20 mouse cellular contexts compared by ENCODE assay signal in genomic region chr5:114028111-114028510, GRCm38 (mm10). TPM values are rescaled to one million over a fixed set of nuclear protein-coding genes. Genes with fewer than 3 reads are reported as not detected.
A peak's percentile ranks its signal among the peaks of the same experiment; 100 is the strongest.
DNase-seq lines count a peak whose midpoint lies in the region; ATAC-seq and TF ChIP-seq lines count a peak whose summit lies in the region.
"Had no signal": no experiment of that assay in that cellular context is flagged by ENCODE, and none has a peak within 500 bp of the region (broad histone marks: within the 10 kb centered on the region; RNA-seq: fewer than 3 reads in every experiment).

No protein-coding gene starts in this region.

- no peaks in the 10 kb centered on the region for H3K27me3 ChIP-seq in kidney, adult 2 months (replicated peaks; ENCODE audit: control insufficient read depth, insufficient read depth, low read length)
- H3K27me3 ChIP-seq in kidney, embryonic 16.5 days (ENCODE audit: insufficient read depth, low read length) = no peaks in the 10 kb centered on the region
- H3K27me3 ChIP-seq in cerebellum, adult 2 months (ENCODE audit: control insufficient read depth, insufficient read depth, low read length) = no peaks in the 10 kb centered on the region
- H3K27me3 ChIP-seq: embryonic facial prominence, embryonic 15.5 days; forebrain, embryonic 12.5 days; hindbrain, embryonic 15.5 days; limb, embryonic 15.5 days; midbrain, embryonic 13.5 days had no signal

- 56% methylated on average over 12 of the region's 12 CpGs for WGBS in kidney, adult 2 months
- 90% methylated on average over 12 of the region's 12 CpGs for WGBS in kidney, embryonic 16.5 days
- WGBS in cerebellum, adult 2 months = 18% methylated on average over 12 of the region's 12 CpGs

- no peak overlapping the region for H3K4me2 ChIP-seq in kidney, embryonic 16.5 days (replicated peaks; ENCODE audit: low read depth, low read length)
- H3K4me2 ChIP-seq: embryonic facial prominence, embryonic 15.5 days; forebrain, embryonic 12.5 days; hindbrain, embryonic 15.5 days; limb, embryonic 15.5 days; midbrain, embryonic 13.5 days had no signal

- H3K27ac ChIP-seq in kidney, adult 2 months (ENCODE audit: insufficient read depth, low read depth, low read length) = no peak overlapping the region
- H3K27ac ChIP-seq in kidney, embryonic 16.5 days (ENCODE audit: low read length) = no peak overlapping the region
- H3K27ac ChIP-seq in cerebellum, adult 2 months (ENCODE audit: insufficient read depth, low read length) = peak overlapping the region; percentile 8; the same call in 1 of the 2 replicates
- H3K27ac ChIP-seq: embryonic facial prominence, embryonic 15.5 days; forebrain, embryonic 12.5 days; heart, embryonic 10.5 days; hindbrain, embryonic 15.5 days; limb, embryonic 15.5 days; midbrain, embryonic 13.5 days had no signal

- TF ChIP-seq CTCF in kidney, adult 2 months (conservative IDR thresholded peaks at IDR 0.05; ENCODE audit: insufficient read depth, insufficient read length, low read depth, low read length) = peak; percentile 37
- TF ChIP-seq CTCF in cerebellum, adult 2 months (IDR thresholded peaks at IDR 0.05; ENCODE audit: borderline replicate concordance, insufficient read depth, low read depth, low read length) = no peak

- ATAC-seq in kidney, embryonic 16.5 days (ENCODE audit: low FRiP score, low TSS enrichment) = no peak
- ATAC-seq: intestine, embryonic 16.5 days; midbrain, embryonic 13.5 days had no signal

- DNase-seq in kidney, adult 2 months = peak; percentile 96
- DNase-seq in cerebellum, adult 2 months = peak; percentile 81 to 82
- peak; percentile 62 for DNase-seq in cerebellum, postnatal 14 days
- DNase-seq in kidney, postnatal 25 days = peak; percentile 89 to 95
- no peak for DNase-seq in embryo, embryonic 10 days (ENCODE audit: low spot score)
- DNase-seq in ovary, postnatal 36 days (ENCODE audit: low spot score) = no peak
- DNase-seq: embryo, embryonic 11 days; gastrocnemius, postnatal 14 days; heart, postnatal 14 days; thymus, postnatal 25 days had no signal

- no peaks in the 10 kb centered on the region for H3K36me3 ChIP-seq in kidney, adult 2 months (ENCODE audit: control insufficient read depth, insufficient read depth, low read length)
- no peaks in the 10 kb centered on the region for H3K36me3 ChIP-seq in kidney, embryonic 16.5 days (ENCODE audit: insufficient read depth, low read length)
- H3K36me3 ChIP-seq: embryonic facial prominence, embryonic 15.5 days; heart, embryonic 10.5 days; limb, embryonic 15.5 days had no signal

- no peaks in the 10 kb centered on the region for H3K9me3 ChIP-seq in kidney, embryonic 16.5 days (ENCODE audit: low read length)
- H3K9me3 ChIP-seq: embryonic facial prominence, embryonic 15.5 days; forebrain, embryonic 12.5 days; heart, embryonic 10.5 days; hindbrain, embryonic 15.5 days; limb, embryonic 15.5 days; midbrain, embryonic 13.5 days had no signal

- peak; percentile 6 for TF ChIP-seq POLR2A in kidney, adult 2 months (IDR thresholded peaks at IDR 0.05; ENCODE audit: low read depth, low read length)
- TF ChIP-seq POLR2A in cerebellum, adult 2 months (IDR thresholded peaks at IDR 0.05; ENCODE audit: borderline replicate concordance, insufficient read depth, low read length) = no peak

- H3K4me1 ChIP-seq in kidney, adult 2 months (ENCODE audit: control insufficient read depth, insufficient read depth, low read length) = peaks cover 11% of the 10 kb centered on the region; the same call in 1 of the 2 replicates
- H3K4me1 ChIP-seq in kidney, embryonic 16.5 days (ENCODE audit: insufficient read depth, low read length) = 0 out of 2 replicates have a peak, but pooled peaks cover 5% of the 10 kb centered on the region
- H3K4me1 ChIP-seq in cerebellum, adult 2 months (ENCODE audit: control insufficient read depth, insufficient read depth, low read length) = peaks cover 19% of the 10 kb centered on the region
- H3K4me1 ChIP-seq: embryonic facial prominence, embryonic 15.5 days; limb, embryonic 15.5 days had no signal

- no peak overlapping the region for H3K4me3 ChIP-seq in kidney, adult 2 months (ENCODE audit: insufficient read depth, low read depth, low read length)
- no peak overlapping the region for H3K4me3 ChIP-seq in kidney, embryonic 16.5 days (ENCODE audit: low read length)
- H3K4me3 ChIP-seq in cerebellum, adult 2 months (replicated peaks; ENCODE audit: insufficient read depth, low read depth, low read length) = no peak overlapping the region
- H3K4me3 ChIP-seq: embryonic facial prominence, embryonic 15.5 days; forebrain, embryonic 12.5 days; heart, embryonic 10.5 days; hindbrain, embryonic 15.5 days; limb, embryonic 15.5 days; midbrain, embryonic 13.5 days had no signal

- H3K9ac ChIP-seq in kidney, embryonic 16.5 days (replicated peaks; ENCODE audit: low read length) = no peak overlapping the region
- H3K9ac ChIP-seq: embryonic facial prominence, embryonic 15.5 days; forebrain, embryonic 12.5 days; hindbrain, embryonic 15.5 days; limb, embryonic 15.5 days; midbrain, embryonic 13.5 days had no signal

RNA-seq across cellular contexts. Expression of gene Dao, which starts 24.6 kb away (rescaled TPM):
- polyA plus RNA-seq in kidney, adult 2 months (2012; rRNA removed) = 369 and 376 TPM in 2 replicates
- 20.4 and 22.5 TPM in 2 replicates for polyA plus RNA-seq in kidney, embryonic 16.5 days (2015; fragmentation: Nextera tagmentation; extraction: Ambion mirVana)
- polyA plus RNA-seq in cerebellum, adult 2 months (2012; rRNA removed) = 51.3 and 63.2 TPM in 2 replicates
- polyA plus RNA-seq: embryonic facial prominence, embryonic 15.5 days; forebrain, embryonic 12.5 days; heart, embryonic 10.5 days; limb, embryonic 15.5 days; lung, embryonic 16.5 days; midbrain, embryonic 13.5 days; neural tube, embryonic 14.5 days had no signal

RNA-seq across cellular contexts. Expression of gene Ssh1, which starts 34.4 kb away (rescaled TPM):
- 11.3 and 12.1 TPM in 2 replicates for polyA plus RNA-seq in kidney, adult 2 months (2012; rRNA removed)
- 15.0 and 16.7 TPM in 2 replicates for polyA plus RNA-seq in kidney, embryonic 16.5 days (2015; fragmentation: Nextera tagmentation; extraction: Ambion mirVana)
- polyA plus RNA-seq in cerebellum, adult 2 months (2012; rRNA removed) = 15.0 and 16.7 TPM in 2 replicates

RNA-seq across cellular contexts. Expression of gene Usp30, which starts 37.1 kb away (rescaled TPM):
- polyA plus RNA-seq in kidney, adult 2 months (2012; rRNA removed) = 24.6 and 26.4 TPM in 2 replicates
- polyA plus RNA-seq in kidney, embryonic 16.5 days (2015; fragmentation: Nextera tagmentation; extraction: Ambion mirVana) = 12.0 and 14.0 TPM in 2 replicates
- 42.9 and 44.1 TPM in 2 replicates for polyA plus RNA-seq in cerebellum, adult 2 months (2012; rRNA removed)

Comparison
In these comparisons a context has a peak if more than half of its experiments do, and no peak if none do; other contexts are left out.
1. DNase-seq: peak in kidney, adult 2 months (single experiment), cerebellum, adult 2 months (2 of 2), cerebellum, postnatal 14 days (2 of 2) and kidney, postnatal 25 days (2 of 2); none in embryo, embryonic 10 days (single experiment) and ovary, postnatal 36 days (single experiment).